Mouse (Mus musculus): ENCODE results near the gene Cdk2.

Gene Cdk2

GRCm38 (mm10) chr10:128656731-128657130 is 48.1 kb downstream of the Cdk2 start:
- DNase-seq (ENCODE audit: low spot score in 2 of 2) = no peak

GRCm38 (mm10) chr10:128655254-128655653 is 49.6 kb downstream of the Cdk2 start:
- DNase-seq (ENCODE audit: low spot score in 2 of 2) = no peak

- DNase-seq (ENCODE audit: low spot score in 2 of 2) = no peak
These were observed 51.0 kb downstream of the Cdk2 start for GRCm38 (mm10) chr10:128653866-128654265.

All from urinary bladder, postnatal 4 days (tissue).